Mouse (Mus musculus) embryonic fibroblast, embryonic 13.5 days (primary cell): ENCODE results near the gene Rrh. TPM values are rescaled to one million over a fixed set of nuclear protein-coding genes. Genes with fewer than 3 reads are reported as not detected.
A peak's percentile ranks its signal among the peaks of the same experiment; 100 is the strongest.

Source experiments
- H3K27ac ChIP-seq: 2 replicates; pipeline ENCODE4 v1.5.1; 2012; ENCODE audit warnings: low read length, control low read depth, inconsistent platforms; ENCODE audit not compliant: insufficient read depth
- H3K4me1 ChIP-seq: 2 replicates; pipeline ENCODE4 v1.6.1; 2011; ENCODE audit warnings: low read length; ENCODE audit not compliant: control insufficient read depth, insufficient read depth
- H3K4me3 ChIP-seq: 2 replicates; pipeline ENCODE4 v1.5.1; 2011; ENCODE audit warnings: mild to moderate bottlenecking, control low read depth, low read length; ENCODE audit not compliant: insufficient read depth
- CTCF ChIP-seq: IDR thresholded peaks from 2 replicates; pipeline ENCODE4 v1.5.1; 2011; ENCODE audit warnings: mild to moderate bottlenecking, control low read depth, low read length, moderate library complexity, borderline replicate concordance; ENCODE audit not compliant: insufficient read depth
- POLR2A ChIP-seq: IDR thresholded peaks from 2 replicates; pipeline ENCODE4 v1.6.1; 2011; ENCODE audit warnings: low read depth, mild to moderate bottlenecking, control low read depth, low read length, moderate library complexity
- polyA plus RNA-seq: library from polyadenylated mRNA; stranded (reverse); fragments of >200 nt; gene quantifications from 2 replicates; pipeline ENCODE4 v1.2.4, GENCODE M21; 2011; ENCODE audit warnings: low read depth; ENCODE audit not compliant: missing spikeins, insufficient read length

Rrh gene
- polyA plus RNA-seq: 0.46 and 0.55 TPM in 2 replicates

DNA sequence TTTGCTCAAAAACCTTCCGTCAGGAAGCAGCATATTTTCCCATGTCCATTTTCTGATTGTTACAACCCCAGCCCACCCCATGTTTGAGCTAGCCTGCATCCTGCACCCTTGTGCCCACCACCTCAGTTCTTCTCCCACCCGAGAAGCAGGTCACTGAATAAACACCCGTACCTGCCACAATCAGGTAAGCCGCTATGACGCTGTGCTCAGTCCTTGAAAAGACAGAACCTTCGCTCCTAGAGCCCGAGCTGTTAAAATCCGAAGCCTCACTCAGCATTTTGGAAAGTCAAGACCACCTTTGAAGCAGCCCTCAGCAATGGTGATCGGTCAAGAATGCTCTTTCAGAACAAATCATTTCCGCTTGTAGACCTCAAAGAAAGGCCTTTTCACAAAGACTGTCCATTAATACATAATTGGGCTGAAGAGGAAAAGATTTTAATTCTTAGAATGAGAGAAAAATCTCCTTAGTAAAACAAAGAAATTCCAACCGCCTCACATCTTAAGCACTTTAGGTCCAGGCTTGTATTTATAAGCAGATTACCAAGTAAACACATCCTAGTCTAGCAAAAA lies at the start of gene Rrh:
Rrh (minus strand) TSS at position 382 of the 570 bp plus-strand sequence.
- H3K4me3 ChIP-seq: no peak within 1 kb of the TSS
- TF ChIP-seq CTCF: no peak
- TF ChIP-seq POLR2A: no peak
- no peak within 1 kb of the TSS for H3K27ac ChIP-seq
- H3K4me1 ChIP-seq: no peaks in the 10 kb centered on the region

GRCm38 (mm10) chr3:129863698-129864097 lies 41.3 kb upstream of the Rrh start:
- TF ChIP-seq POLR2A (no peak), CTCF (peak; percentile 69; the same call in 1 of the 2 replicates)
- Histone ChIP-seq H3K27ac (no peak overlapping the region), H3K4me1 (no peaks in the 10 kb centered on the region), H3K4me3 (no peak overlapping the region)

- no peak overlapping the region for H3K4me3 ChIP-seq
- H3K27ac ChIP-seq: no peak overlapping the region
- no peaks in the 10 kb centered on the region for H3K4me1 ChIP-seq
- no peak for TF ChIP-seq CTCF
- TF ChIP-seq POLR2A: no peak
Measured at GRCm38 (mm10) chr3:129862592-129862991, 40.2 kb upstream of the Rrh start.

- TF ChIP-seq POLR2A (no peak), CTCF (no peak)
- no peak overlapping the region for H3K4me3 ChIP-seq
- H3K4me1 ChIP-seq: no peaks in the 10 kb centered on the region
- no peak overlapping the region for H3K27ac ChIP-seq
Measured at GRCm38 (mm10) chr3:129846846-129847245, 24.5 kb upstream of the Rrh start.

DNA sequence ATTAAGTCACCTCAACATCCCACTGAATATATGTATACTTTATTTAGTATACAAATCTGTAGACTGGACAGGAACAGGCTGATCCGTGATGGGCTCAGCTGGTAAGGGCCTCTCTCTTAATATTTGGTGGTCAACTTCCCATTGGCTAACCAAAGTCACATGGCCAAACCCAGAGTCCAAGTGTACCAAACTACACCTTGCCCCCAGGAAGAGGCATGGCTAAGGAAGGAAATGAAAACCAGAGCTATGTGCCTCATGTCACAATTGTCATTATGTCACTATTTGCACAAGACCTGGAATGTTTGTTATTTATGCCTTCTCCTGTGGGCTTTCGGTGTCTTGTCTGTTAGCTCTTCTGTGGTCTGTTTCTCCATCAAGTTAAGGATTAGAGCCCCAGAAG lies 23.5 kb upstream of the Rrh start:
- Histone ChIP-seq H3K27ac (no peak overlapping the region), H3K4me1 (no peaks in the 10 kb centered on the region), H3K4me3 (no peak overlapping the region)
- no peak for TF ChIP-seq CTCF
- no peak for TF ChIP-seq POLR2A

- Histone ChIP-seq H3K4me3 (no peak overlapping the region), H3K27ac (no peak overlapping the region), H3K4me1 (no peaks in the 10 kb centered on the region)
- TF ChIP-seq POLR2A (no peak), CTCF (no peak)
Measured at GRCm38 (mm10) chr3:129838017-129838416, 15.6 kb upstream of the Rrh start.

GRCm38 (mm10) chr3:129836965-129837364 lies 14.6 kb upstream of the Rrh start:
- H3K27ac ChIP-seq: no peak overlapping the region
- no peaks in the 10 kb centered on the region for H3K4me1 ChIP-seq
- TF ChIP-seq CTCF (no peak), POLR2A (no peak)
- H3K4me3 ChIP-seq: no peak overlapping the region

DNA sequence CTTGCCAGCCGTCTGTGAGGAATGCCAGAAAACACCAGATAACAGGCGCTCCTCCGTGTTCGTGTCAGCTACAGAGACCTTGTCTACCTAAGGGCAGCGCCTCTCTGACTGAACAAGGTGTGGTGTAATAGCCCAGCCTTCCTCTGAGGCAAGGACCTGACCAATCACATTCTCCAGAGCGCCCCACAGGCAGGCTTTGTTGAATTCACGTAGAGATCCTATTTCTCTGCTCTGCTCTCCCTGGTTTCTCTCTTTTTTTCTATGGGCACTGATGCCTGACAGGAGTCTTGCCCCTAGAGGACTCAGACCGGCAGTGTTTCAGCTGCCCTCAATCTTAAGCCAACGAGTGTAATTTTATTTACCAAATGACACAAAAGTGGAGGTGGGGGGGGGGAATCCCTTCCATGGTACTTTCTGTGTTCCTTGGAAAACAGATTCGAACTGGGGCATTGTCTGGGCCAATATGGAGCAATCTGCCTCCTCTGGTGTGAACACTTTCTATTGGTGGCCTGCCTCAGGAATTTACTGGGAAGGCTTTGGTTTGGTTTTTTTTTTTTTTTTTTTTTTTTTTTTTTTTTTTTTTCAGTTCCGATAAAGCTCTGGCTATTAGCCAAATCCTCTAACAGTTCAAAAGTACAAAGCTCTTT lies 13.8 kb upstream of the Rrh start:
- no peak overlapping the region for H3K27ac ChIP-seq
- no peaks in the 10 kb centered on the region for H3K4me1 ChIP-seq
- TF ChIP-seq CTCF (no peak), POLR2A (no peak)
- H3K4me3 ChIP-seq: no peak overlapping the region

- no peaks in the 10 kb centered on the region for H3K4me1 ChIP-seq
- H3K4me3 ChIP-seq: no peak within 1 kb of the TSS
- no peak for TF ChIP-seq CTCF
- TF ChIP-seq POLR2A: no peak
- H3K27ac ChIP-seq: no peak within 1 kb of the TSS
Measured at GRCm38 (mm10) chr3:129835388-129835934, 13.1 kb upstream of the Rrh start, which contains the start of gene Cfi. TSS of gene Cfi (plus strand) at chr3:129835884.

GRCm38 (mm10) chr3:129831035-129831568 lies 8.7 kb upstream of the Rrh start, which contains the start of gene Gar1:
TSS of gene Gar1 (minus strand) at chr3:129831396.
- Histone ChIP-seq H3K27ac (peak within 1 kb of the TSS; percentile 64), H3K4me1 (peaks cover 6% of the 10 kb centered on the region), H3K4me3 (peak within 1 kb of the TSS; percentile 63)
- peak; percentile 73 for TF ChIP-seq POLR2A
- TF ChIP-seq CTCF: no peak
